Mouse (Mus musculus) stomach, postnatal 0 days (tissue): ENCODE measurements around the gene Cda.

Source experiments
- CTCF ChIP-seq: IDR thresholded peaks from 2 replicates; pipeline ENCODE4 v1.5.1; 2016; ENCODE audit warnings: antibody characterized with exemption, low read depth, mild to moderate bottlenecking, moderate library complexity
- EP300 ChIP-seq: optimal IDR thresholded peaks from 2 replicates; pipeline ENCODE3; 2016; ENCODE audit warnings: antibody characterized with exemption

- TF ChIP-seq EP300: no peak
- TF ChIP-seq CTCF: no peak
Observed at GRCm38 (mm10) chr4:138288691-138289090, 79.1 kb downstream of the Cda start.
